Mouse (Mus musculus): ENCODE results near the gene Mei1. TPM values are rescaled to one million over a fixed set of nuclear protein-coding genes. Genes with fewer than 3 reads are reported as not detected.

Mei1 gene
- total RNA-seq, 2 experiments from 2014 or later: not detected

- no peak for DNase-seq
Measured at GRCm38 (mm10) chr15:82152022-82152421, 82.2 kb downstream of the Mei1 start.

- DNase-seq: no peak
Measured at GRCm38 (mm10) chr15:82152435-82152834, 82.6 kb downstream of the Mei1 start.

- DNase-seq: no peak
Measured at GRCm38 (mm10) chr15:82156298-82156697, 86.5 kb downstream of the Mei1 start.

- no peak for DNase-seq
Measured at GRCm38 (mm10) chr15:82156902-82157301, 87.1 kb downstream of the Mei1 start.

- no peak for DNase-seq
Measured at GRCm38 (mm10) chr15:82158243-82159035, 88.6 kb downstream of the Mei1 start.

- no peak for DNase-seq
Measured at GRCm38 (mm10) chr15:82159471-82159870, 89.7 kb downstream of the Mei1 start.

- DNase-seq: no peak
Measured at GRCm38 (mm10) chr15:82160731-82161640, 91.2 kb downstream of the Mei1 start.

- DNase-seq: no peak
Measured at GRCm38 (mm10) chr15:82161965-82162600, 92.3 kb downstream of the Mei1 start.

GRCm38 (mm10) chr15:82163356-82164060, 93.7 kb downstream of the Mei1 start:
- no peak for DNase-seq

GRCm38 (mm10) chr15:82164061-82164399, 94.2 kb downstream of the Mei1 start:
- no peak for DNase-seq

GRCm38 (mm10) chr15:82164496-82164895, 94.7 kb downstream of the Mei1 start:
- DNase-seq: no peak

GRCm38 (mm10) chr15:82165332-82166239, 95.8 kb downstream of the Mei1 start:
- DNase-seq: peak; percentile 91

- no peak for DNase-seq
Measured at GRCm38 (mm10) chr15:82166240-82167100, 96.7 kb downstream of the Mei1 start.

- DNase-seq: no peak
Measured at GRCm38 (mm10) chr15:82167201-82168168, 97.7 kb downstream of the Mei1 start.

GRCm38 (mm10) chr15:82169671-82170070, 99.9 kb downstream of the Mei1 start:
- no peak for DNase-seq

GRCm38 (mm10) chr15:82170437-82171377, 100.9 kb downstream of the Mei1 start:
- DNase-seq: no peak

- DNase-seq: no peak
Measured at GRCm38 (mm10) chr15:82172648-82173047, 102.9 kb downstream of the Mei1 start.

GRCm38 (mm10) chr15:82175091-82175490, 105.3 kb downstream of the Mei1 start:
- no peak for DNase-seq
